Mouse (Mus musculus): ENCODE data around the gene Ubac2. TPM values are rescaled to one million over a fixed set of nuclear protein-coding genes. Genes with fewer than 3 reads are reported as not detected.

The Ubac2 gene
- total RNA-seq, 2 experiments from 2014 or later, result 26.6 to 29.1 TPM

DNA sequence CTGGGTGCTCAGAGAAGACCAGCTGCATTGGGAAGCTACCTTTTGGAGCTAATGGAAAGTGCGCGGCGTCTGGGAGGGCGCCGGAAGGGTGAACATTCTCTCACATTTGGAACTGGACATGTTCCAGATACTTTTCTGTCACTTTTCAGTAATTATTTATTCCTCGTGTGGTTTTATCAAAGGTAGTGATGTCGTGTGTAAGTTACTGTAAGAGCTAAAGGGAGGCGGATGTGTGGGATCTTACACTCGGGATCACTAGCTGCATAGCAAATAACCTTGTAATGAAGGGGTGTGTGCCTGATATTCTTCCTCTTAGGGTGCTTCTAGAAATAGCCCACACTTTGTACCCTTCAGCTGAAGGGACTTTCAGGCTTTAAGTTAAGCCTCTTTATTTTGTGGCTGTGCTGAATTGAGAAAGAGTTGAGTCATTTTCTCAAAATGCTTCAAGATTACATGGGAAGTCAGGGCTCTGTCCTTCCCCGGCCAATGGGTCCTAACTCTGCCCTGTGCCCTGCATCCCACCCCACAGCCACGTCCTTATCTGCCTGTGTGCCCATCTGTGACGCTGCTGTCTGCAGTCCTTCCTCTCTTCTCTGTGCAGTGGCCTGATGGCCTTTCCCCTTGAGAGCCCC, 83.2 kb downstream of the Ubac2 start:
- intact Hi-C loops (cut with DNase I), result no loop called here
- DNase-seq, result no peak

DNA sequence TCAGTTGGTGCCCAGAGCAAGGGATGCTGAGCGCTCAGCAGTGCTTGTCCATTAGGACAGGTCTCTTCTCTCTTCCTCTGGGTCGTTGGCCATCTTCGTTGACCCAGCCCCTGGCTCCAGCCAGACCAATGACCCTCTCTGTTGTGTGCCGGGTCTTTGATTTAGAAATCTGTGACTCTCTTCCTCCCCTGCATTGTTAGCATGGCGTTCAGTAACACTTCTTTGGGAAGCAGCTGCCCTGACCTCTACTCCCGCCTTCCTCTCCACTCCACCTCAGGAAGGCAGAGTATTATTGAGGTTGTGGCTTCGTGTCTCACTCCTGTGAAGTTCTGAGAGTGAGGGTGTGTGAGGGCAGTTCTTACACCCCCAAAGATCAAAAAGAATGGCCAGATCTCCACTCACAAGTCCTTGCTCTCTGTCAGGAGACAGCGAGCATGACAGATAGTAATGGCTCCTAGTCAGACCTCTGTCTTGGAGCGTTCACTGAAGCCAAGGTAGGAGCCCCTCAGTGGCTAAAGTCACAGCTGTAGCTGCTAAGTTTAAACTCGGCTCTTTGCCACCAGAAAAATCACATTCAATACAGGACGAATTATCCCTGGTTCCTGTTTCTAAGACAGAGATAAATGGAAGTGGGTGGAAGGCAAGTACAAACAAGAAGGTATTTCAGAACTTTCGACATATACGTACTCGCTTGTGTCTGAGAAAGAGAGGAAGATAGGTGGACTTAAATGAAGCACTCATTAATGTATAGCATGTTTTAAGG, 83.9 kb downstream of the Ubac2 start:
- peak in 1 of 2 experiments; percentile 27 for DNase-seq
- intact Hi-C loops (cut with DNase I), result no loop called here

DNA sequence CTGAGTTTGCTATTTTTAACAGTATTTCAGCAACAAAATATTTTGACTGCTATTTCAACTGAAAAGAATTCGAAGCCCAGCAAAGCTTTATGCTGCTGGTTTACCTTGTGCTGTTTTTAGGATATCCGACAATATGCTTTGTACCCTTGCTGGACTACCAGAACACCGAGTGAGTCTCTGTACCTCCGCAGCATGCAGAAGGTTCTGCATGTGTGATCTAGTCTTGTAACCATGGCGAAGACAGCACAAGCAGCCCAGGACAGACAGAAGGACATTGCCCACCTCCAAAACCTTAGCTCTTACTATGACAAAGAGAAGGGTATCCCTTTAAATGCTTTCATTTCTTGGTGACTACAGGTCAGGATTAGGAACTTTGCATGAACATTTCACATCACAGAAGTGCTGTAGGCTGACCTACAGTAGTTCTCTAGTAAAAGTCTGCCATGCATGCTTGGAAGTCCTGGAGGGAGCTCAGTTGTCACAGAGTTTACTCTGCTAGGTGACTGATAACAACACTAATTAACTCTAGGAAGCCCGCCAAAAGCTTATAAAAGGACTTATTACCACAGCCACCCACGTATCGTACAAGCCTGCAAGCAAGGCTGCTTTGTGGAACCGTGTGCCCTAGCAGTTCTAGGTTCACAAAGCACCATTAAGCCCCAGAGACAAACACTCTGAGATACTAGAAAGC, 85.0 kb downstream of the Ubac2 start:
- DNase-seq, result peak in 1 of 2 experiments; percentile 34
- intact Hi-C loops (cut with DNase I), result no loop called here

DNA sequence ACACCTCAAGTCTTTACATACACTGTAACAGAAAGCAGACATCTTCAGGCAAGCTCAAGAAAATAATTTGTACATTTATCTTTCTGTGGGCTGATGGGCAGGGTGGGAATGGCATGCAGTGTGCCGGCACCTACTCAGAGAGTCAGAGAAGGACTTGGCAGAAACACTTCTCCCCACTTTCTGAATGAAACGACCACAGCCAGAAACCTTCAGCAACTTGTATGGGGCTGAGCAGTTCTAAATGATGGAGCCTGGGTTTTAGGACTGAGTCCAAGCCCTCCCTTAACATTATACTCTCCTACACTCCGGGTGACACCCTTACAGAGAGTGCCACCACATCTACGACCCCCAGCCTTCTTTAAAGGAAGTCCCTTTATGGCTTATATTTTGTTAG, 85.5 kb downstream of the Ubac2 start:
- intact Hi-C loops (cut with DNase I), result no loop called here
- DNase-seq, result no peak

DNA sequence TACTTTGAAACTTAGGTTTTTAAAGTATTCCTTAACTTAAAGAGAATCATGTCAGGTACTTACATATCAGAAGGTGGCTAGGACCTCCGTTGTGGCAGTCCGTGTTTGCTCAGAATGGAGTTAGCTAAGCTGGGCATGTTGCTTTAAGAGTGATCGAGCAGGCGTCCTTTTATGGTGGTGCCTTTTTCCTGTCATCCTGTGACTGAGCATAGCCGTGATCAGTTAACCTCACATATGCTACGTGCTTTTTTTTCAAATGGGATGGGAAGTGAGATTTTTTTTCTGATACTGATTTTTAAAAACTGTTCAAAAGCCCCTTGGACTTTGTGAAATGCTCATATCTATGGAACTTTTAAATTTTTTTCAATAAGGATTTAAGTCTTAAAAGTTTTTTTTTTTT, 86.6 kb downstream of the Ubac2 start, which contains the start of gene Gpr183:
Gene Gpr183 (minus strand): TSS at position 206 of the 400 bp plus-strand sequence.
- DNase-seq, result no peak

DNA sequence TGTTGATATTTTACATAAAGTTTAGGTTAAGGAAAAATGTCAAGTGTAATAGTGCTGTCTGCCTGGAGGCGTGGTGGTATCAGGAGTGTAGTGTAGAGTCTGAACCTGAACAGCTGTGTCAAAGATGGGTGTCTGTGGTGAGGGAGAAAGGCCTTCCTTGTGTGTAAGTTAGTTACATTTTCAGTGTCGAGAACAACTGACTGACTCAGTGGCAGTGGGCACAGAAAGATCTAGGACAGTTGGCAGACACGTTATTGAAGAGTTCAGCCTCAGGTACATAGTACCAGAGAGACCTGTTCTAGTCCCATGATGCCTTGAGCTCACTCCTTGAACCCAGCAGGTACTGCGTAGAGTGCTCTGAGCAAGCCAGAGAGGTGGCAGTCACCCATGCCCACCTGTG, 87.0 kb downstream of the Ubac2 start:
- DNase-seq, result no peak
- intact Hi-C loops (cut with DNase I), result no loop called here

More for the DNA sequence above, 86.6 kb downstream of the Ubac2 start, which contains the start of gene Gpr183:
- intact Hi-C loops (cut with DNase I), result no loop called here

DNA sequence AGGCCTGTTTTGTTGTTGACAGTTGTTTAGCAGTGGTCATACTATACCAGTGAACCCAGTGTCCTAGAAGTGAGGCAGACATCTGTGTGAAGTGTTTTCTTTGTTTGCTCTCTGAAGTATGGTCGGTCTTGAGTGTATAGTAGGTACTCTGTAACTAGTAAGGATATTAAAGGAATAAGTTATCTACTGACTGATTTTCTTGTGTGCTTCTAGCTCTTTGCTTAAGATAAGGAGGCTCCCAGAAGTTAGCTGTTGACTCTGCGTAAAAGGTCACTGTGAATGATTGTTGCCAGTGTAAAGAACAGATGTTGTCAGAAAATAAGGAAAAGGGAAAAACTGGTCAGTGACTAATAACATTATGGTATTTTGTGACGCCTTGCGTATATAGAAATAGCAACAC, 88.7 kb downstream of the Ubac2 start:
- no peak for DNase-seq
- intact Hi-C loops (cut with DNase I), result no loop called here

DNA sequence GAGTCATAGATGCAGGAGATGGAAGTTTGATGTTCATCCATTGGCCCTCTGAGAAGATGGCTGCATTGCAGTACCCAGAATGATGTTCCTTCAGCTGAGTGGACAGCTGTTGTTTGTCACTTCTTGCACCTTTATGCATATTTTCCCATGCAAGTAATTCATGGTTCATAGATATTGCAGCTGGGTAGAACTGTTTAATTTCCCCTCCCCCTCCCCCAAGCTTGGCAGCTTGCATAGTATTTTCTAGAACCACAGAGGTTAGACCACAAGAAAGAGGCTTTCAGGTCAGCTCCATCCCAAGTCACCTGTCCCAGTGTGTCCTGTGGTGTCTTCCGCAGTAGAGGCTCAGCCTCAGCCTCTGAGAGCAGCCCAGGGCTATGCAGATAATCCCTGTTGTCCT, 92.0 kb downstream of the Ubac2 start:
- DNase-seq, result no peak
- intact Hi-C loops (cut with DNase I), result no loop called here

DNA sequence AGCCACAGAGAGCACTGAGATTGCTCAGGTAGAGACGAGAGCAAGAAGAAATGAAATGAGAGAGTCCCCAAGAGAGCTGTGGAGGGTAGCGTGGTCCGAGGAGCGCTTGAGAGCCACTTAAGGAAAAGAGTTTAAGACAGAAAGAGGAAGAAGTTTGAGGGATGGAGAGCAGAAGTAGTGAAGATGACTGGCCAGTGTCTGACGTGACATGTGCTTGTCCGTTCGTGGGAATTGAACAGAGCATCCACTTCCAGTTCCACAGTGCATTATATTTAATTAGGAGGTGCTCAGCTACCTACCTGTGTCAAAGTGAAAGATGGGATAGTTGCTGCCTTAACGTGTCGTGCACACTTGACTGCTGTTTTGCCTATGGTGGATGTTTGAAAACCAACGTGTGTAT, 94.7 kb downstream of the Ubac2 start:
- DNase-seq, result no peak
- intact Hi-C loops (cut with DNase I), result no loop called here

DNA sequence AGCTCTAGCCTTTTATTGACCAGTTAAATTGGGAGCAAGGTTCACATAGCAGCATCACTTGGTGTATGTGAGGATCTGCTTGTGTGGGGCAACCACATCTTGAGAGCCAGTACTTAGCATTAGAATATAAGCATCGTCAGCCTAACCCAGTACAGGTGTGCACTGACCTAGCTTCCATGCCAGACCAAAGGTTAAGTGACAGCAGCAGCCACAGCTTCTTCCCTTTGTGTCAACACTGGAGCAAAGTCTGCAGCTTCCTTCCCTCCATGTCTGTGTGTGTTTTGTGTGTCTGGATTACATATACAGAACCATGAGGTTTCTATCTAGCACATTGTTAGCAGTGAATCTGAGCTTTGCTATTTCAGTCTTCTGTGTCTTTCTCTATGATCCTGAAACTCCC, 103.1 kb downstream of the Ubac2 start:
- intact Hi-C loops (cut with DNase I), result no loop called here
- DNase-seq, result no peak

DNA sequence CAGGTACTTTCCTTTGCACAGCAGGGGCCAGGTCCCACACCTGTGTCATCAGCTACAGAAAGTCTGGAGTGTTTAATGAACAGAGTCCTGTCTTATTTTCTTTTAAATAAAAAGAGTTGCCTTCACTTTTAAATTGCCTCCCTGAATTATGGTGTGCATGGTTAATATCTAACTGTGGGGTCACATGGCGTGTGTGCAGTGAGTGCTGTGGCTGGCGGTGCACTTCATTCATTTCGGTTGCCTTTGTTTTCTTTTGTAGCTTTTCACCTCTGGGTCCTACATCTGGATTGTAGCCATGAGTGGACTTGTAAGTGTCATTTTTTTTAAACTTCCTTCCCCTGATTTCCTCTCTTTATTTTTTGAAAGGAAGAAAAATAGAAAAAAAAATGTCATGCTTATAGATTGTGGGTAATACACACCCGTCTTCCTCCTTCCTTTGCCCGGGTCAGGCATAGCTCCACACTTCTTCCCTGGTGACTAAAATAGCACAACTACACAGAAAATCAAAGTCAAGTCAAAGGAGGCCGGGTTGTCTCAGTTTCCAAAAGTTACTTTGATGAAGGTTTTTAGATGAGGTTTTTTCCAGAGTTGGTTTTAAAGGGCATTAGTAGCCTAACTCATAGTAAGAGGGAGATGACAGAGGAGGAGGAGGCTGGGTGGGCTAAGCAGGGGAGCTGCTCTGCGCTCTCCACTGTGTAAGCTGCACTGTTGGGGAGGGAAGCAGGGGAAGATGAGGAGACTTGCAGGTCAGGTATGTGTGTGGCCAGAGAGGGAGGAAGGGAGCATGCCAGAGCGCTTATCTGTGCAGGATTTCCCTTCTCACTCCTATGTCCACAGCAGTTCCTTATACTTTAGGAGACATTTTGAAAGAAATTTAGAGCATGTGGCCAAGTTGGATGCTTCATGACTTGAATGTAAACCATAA, 104.9 kb downstream of the Ubac2 start:
- intact Hi-C loops (cut with DNase I), result no loop called here
- no peak for DNase-seq

DNA sequence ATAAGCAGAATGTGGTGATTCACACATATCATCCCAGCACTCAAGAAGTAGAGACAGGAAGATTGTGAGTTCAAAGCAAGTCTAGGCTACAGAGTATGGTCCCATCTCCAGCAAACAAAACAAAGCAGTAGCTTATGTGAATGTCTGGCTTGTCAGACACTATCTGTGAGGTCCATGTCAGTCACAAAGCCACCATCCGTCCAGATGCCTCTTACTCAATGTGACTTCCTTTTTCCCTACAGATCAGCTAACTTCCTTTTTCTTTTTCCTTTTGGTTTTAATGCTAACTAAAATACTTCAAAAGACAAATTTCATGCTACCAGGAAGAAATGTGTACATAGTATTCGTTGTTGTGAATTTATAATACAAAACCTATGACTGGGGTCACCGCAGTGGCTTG, 107.1 kb downstream of the Ubac2 start:
- intact Hi-C loops (cut with DNase I), result no loop called here
- no peak for DNase-seq

DNA sequence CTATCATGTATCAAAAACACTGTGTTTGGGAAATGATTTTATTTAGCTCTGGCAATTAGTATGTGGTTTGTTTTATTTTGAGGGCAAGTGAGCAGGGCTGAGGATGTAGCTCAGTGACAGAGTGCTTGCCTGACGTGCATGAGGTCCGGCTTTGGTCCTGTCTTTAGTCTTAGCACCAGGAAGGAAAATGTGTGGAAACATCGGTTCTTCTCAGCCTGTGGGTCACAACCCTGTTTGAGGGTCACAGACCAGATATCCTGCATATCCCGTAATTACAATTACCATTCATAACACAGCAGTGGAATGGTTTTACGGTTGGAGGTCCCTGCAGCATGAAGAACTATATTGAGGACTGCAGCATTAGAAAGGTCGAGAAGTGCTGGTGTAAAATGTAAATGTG, 107.6 kb downstream of the Ubac2 start:
- no peak for DNase-seq
- intact Hi-C loops (cut with DNase I), result no loop called here

DNA sequence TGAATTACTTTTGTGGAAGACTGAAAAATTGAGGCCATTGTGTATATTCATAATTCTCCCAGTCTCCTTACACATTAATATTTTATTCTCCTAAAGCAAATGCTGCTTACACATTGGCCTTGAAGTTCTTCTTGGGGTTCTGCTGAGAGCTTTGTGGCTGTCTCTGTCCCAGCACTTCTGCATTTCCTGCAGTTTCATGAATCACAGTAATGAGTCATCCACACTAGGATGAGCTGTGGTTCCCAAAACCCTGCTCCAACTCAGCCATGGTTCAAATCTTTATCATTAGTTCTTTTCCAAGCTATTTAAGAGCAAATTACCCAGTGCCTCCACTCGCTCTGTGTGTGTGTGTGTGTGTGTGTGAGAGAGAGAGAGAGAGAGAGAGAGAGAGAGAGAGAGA, 108.9 kb downstream of the Ubac2 start:
- intact Hi-C loops (cut with DNase I), result no loop called here
- no peak for DNase-seq

DNA sequence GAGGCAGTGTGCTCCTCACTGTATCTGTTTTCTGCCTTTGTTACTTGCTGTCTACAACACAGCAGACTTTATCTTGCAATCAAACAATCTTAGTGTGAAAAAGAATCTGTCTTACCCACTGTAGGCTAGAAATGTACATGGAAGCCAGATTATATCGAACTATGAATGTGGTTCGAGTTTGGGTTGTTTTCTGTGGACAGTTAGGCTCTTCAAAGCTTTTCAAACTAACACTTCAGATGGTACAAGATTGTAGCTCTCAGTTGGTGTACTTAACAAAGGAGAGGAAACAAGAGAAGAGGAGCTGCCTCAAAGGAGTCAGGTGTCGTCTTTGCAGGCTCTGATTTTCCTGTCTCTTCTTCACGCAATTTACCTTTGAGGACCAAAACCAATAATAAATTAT, 109.3 kb downstream of the Ubac2 start:
- DNase-seq, result no peak
- intact Hi-C loops (cut with DNase I), result no loop called here

DNA sequence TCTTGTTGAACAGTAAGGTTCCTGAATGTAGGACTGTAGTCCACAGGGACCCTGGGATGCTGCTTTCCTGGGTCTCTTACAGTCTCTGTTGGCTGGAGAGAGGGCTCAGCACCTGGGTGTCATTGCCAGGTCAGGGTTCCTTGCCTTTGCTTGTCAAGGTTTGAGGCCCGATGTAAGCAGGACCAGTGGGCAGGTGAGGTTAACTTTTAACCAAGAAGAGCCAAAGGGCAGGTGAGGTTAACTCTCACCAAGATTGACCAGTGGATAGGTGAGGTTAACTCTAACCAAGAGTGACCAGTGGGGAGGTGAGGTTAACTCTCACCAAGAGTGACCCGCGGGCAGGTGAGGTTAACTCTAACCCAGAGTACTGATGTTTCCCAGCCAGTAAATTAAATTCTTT, 110.9 kb downstream of the Ubac2 start:
- DNase-seq, result no peak
- intact Hi-C loops (cut with DNase I), result no loop called here

DNA sequence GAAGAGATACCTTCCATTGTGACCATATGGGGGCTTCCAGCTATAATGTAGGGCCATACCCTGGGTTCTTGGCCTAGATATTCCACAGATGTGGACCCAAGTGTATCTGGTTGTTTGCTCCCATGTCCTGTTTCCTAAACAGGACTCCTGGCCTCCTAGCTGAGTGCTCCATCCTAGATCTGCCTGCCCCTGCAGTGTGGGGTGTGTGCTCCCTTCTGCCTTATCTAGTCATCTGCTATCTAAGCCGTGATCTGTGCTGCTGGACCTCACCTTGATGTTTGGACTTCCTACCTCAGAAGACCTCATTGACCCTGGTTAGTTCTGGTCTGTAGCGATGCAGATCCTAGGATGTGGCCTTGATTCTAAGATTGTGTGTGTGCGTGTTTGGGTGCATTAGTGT, 111.4 kb downstream of the Ubac2 start:
- intact Hi-C loops (cut with DNase I), result no loop called here
- DNase-seq, result no peak

DNA sequence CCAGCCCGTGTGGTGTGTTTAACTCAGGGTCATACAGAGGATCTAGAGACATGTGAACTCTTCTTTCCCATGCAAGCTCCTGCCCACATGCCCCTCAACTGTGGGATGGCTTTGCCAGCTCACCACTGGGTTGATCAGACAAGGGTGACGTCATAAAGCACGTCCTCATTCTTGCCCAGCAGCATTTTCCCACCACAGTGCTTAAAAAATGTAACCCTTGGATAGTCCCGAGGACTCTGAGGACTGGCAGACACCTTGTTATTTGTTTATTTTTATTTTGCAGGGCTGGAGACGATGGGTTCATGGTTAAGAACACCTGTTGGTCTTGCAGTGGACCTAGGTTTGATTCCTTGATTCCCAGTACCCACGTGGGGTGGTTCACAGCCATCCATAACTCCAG, 112.5 kb downstream of the Ubac2 start:
- intact Hi-C loops (cut with DNase I), result no loop called here
- DNase-seq, result no peak

DNA sequence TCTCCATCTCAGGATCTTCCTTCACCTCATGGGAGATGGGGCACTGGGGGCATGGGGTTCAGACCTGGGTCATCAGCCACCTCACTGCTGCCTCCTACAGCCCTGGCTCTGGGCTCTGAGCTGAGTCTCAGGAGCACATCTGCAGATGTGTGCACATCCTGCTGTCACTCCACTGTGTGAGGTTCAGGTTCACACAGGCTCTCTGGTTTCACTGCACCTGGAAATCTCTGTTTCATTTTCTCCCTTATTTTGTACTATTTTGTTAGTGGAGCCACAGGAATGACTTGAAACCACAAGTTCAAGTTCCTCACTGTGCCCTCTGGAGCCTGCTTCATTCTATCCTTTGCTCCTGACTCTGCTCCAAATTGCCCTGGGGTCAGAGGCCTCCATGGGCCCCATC, 113.5 kb downstream of the Ubac2 start:
- DNase-seq, result no peak
- intact Hi-C loops (cut with DNase I), result no loop called here

DNA sequence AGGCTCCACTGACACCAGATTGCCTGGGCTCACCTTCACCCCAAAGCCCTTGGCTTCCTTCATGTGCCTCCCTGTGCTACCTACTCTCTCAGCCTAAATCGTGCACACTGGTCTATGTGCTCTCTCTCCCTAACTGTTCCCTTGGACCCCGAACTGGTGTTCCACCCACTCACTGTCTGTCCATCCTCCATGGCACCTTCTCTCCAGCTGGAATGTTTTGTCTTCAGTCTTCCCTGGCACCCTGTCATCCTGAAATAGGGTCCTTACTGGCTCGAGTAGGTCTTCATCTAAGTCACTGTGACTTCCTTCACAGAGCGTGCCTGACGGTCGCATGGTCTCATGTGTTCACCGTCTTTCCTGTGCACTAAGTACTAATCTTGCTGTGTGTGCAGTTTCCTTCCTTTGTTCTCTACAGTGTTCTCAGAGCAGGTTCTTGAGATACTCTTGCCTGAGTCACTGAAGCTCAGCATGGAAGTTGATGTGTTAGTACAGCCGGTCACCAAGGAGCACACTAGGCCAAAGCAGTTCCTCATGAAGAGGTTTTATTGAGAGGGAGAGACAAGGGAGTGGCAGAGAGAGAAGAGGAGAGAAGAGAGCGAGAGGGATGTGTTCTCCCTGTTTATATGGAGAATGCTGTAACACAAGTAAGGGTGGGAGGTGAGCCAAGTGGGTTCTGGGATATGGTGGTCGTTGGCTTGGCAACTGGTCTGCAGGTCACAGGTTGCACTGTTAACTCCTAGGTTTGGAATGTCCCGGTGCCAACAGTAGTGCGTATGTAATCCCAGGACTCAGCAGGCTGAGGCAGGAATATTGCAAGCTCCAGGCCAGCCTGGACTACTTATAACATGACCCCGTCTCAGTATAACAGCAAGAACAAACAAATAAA, 114.2 kb downstream of the Ubac2 start:
- intact Hi-C loops (cut with DNase I), result no loop called here
- DNase-seq, result no peak
